Mouse (Mus musculus) limb, embryonic 10.5 days (tissue): Measurements from ENCODE around the gene Itgb1bp1. TPM values are rescaled to one million over a fixed set of nuclear protein-coding genes. Genes with fewer than 3 reads are reported as not detected.

Experiments
- DNase-seq: peaks from one replicate; pipeline ENCODE4 v3.0.0-alpha.2; 2017; ENCODE audit warnings: low spot score
- H3K27ac ChIP-seq: fragments of 300-500 bp; sonication (generic); 2 replicates; pipeline ENCODE4 v1.5.1; 2016; ENCODE audit warnings: mild to moderate bottlenecking
- H3K27me3 ChIP-seq: fragments of 300-500 bp; sonication (generic); 2 replicates; pipeline ENCODE4 v1.6.1; 2016; ENCODE audit warnings: low read depth, mild to moderate bottlenecking; ENCODE audit not compliant: poor library complexity, severe bottlenecking
- H3K36me3 ChIP-seq: fragments of 300-500 bp; sonication (generic); 2 replicates; pipeline ENCODE4 v1.6.1; 2016; ENCODE audit warnings: mild to moderate bottlenecking, moderate library complexity
- H3K4me1 ChIP-seq: fragments of 300-500 bp; sonication (generic); 2 replicates; pipeline ENCODE4 v1.6.1; 2016
- H3K4me3 ChIP-seq: fragments of 300-500 bp; sonication (generic); 2 replicates; pipeline ENCODE4 v1.5.1; 2016; ENCODE audit warnings: mild to moderate bottlenecking, moderate library complexity
- H3K9me3 ChIP-seq: fragments of 300-500 bp; sonication (generic); replicated peaks from 2 replicates; pipeline ENCODE4 v1.6.1; 2016; ENCODE audit warnings: mild to moderate bottlenecking
- WGBS: fragments of 180-500 bp; shearing (Covaris S2); methylation state at CpG from one replicate; pipeline ENCODE4 v1.1.7; 2016; 5-methylcytosine and 5-hydroxymethylcytosine counted together
- polyA plus RNA-seq: library from polyadenylated mRNA; unstranded; fragments of >200 nt; fragmentation: Nextera tagmentation; extraction: Ambion mirVana; gene quantifications from 2 replicates; pipeline ENCODE4 v1.2.1, GENCODE M21; 2016

Gene Itgb1bp1
- polyA plus RNA-seq, 1 experiment from 2014 or later: 43.4 TPM

- 91% methylated on average over 5 of the region's 5 CpGs for WGBS
- Histone ChIP-seq H3K4me1 (no peaks in the 10 kb centered on the region), H3K4me3 (no peak overlapping the region), H3K9me3 (no peaks in the 10 kb centered on the region), H3K27me3 (no peaks in the 10 kb centered on the region), H3K27ac (no peak overlapping the region), H3K36me3 (peaks cover 99% of the 10 kb centered on the region)
- DNase-seq: no peak
Measured at GRCm38 (mm10) chr12:21264241-21264640, 21.8 kb downstream of the Itgb1bp1 start.

- Histone ChIP-seq H3K4me1 (no peaks in the 10 kb centered on the region), H3K36me3 (peaks cover 99% of the 10 kb centered on the region), H3K9me3 (no peaks in the 10 kb centered on the region), H3K27ac (no peak overlapping the region), H3K4me3 (no peak overlapping the region), H3K27me3 (no peaks in the 10 kb centered on the region)
- no peak for DNase-seq
- WGBS: 95% methylated on average over 5 of the region's 5 CpGs
Measured at GRCm38 (mm10) chr12:21263256-21263655, 22.8 kb downstream of the Itgb1bp1 start.

GRCm38 (mm10) chr12:21261521-21261920, 24.6 kb downstream of the Itgb1bp1 start:
- no peaks in the 10 kb centered on the region for H3K4me1 ChIP-seq
- H3K27me3 ChIP-seq: no peaks in the 10 kb centered on the region
- H3K4me3 ChIP-seq: no peak overlapping the region
- 91% methylated on average over 4 of the region's 4 CpGs for WGBS
- H3K27ac ChIP-seq: no peak overlapping the region
- H3K9me3 ChIP-seq: no peaks in the 10 kb centered on the region
- H3K36me3 ChIP-seq: peaks cover 99% of the 10 kb centered on the region
- no peak for DNase-seq

DNA sequence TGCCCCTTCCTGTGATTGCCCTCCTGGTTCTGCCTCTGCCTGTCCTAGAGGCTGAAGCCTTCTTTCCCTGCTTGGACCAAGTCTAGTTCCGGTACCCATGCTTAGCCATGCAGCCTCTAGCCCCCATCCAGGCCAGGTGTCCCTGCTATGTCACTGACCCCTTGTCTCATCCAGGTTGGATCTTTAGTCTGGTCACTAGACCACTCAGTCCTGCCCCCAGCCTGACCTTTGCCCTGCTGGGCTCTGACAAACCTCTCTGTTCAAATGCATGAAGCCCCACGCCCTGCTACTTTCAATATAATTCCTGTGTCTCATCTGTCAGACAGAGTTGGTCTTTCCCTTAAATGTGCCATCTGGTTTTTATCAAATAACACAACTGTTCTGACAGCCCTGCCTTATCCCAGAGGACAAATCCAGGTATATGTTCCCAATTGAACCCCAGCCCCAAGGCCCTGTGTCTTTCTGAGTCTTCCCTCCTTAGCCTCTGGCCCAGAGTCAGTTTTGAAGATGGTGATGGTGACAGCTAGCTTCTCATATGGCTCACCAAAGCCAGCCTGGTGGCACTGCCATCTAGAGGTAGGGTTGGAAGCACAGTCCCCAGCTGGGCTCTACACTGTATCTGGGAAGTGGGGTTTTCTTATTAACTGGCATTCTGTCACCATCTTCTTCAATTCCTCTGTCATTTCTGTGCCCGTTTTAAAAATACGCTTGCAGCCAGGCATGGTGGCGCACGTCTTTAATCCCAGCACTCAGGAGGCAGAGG, 25.4 kb downstream of the Itgb1bp1 start:
- Histone ChIP-seq H3K27ac (no peak overlapping the region), H3K36me3 (peaks cover 99% of the 10 kb centered on the region), H3K4me1 (no peaks in the 10 kb centered on the region), H3K9me3 (no peaks in the 10 kb centered on the region), H3K4me3 (no peak overlapping the region), H3K27me3 (no peaks in the 10 kb centered on the region)
- WGBS: 88% methylated on average over 6 of the region's 6 CpGs
- DNase-seq: no peak

- DNase-seq: no peak
- Histone ChIP-seq H3K9me3 (no peaks in the 10 kb centered on the region), H3K27me3 (no peaks in the 10 kb centered on the region), H3K27ac (no peak overlapping the region), H3K4me1 (no peaks in the 10 kb centered on the region), H3K36me3 (peaks cover 99% of the 10 kb centered on the region), H3K4me3 (no peak overlapping the region)
- WGBS: 86% methylated on average over 7 of the region's 7 CpGs
Measured at GRCm38 (mm10) chr12:21247711-21248392, 38.2 kb downstream of the Itgb1bp1 start.

DNA sequence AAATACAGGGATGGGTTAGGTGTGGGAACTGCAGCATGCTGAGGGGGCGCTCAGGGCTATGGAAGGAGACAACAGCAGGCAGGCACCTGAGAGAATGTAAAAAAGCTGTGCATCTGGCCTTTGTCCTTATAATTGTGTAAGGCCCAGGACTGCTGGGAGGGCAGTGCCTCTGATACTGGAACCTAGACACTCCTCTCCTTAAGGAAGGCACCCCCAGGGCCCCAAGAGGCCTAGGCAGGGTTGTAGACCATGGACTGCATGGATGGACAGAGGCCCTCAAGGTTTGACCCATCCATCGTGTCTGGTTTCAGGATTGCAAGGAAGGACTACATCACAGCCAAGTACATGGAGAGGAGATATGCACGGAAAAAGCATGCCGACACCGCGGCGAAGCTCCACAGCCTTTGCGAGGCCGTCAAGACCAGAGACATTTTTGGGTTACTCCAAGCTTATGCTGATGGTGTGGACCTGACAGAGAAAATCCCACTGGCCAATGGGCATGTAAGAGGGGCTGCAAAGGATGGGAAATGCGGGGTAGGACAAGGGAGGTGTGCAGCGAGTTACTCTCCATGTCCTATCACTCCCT, 41.6 kb downstream of the Itgb1bp1 start:
- no peak overlapping the region for H3K27ac ChIP-seq
- no peaks in the 10 kb centered on the region for H3K27me3 ChIP-seq
- 97% methylated on average over 11 of the region's 11 CpGs for WGBS
- no peaks in the 10 kb centered on the region for H3K4me1 ChIP-seq
- no peak overlapping the region for H3K4me3 ChIP-seq
- H3K9me3 ChIP-seq: no peaks in the 10 kb centered on the region
- DNase-seq: no peak
- H3K36me3 ChIP-seq: peaks cover 91% of the 10 kb centered on the region

DNA sequence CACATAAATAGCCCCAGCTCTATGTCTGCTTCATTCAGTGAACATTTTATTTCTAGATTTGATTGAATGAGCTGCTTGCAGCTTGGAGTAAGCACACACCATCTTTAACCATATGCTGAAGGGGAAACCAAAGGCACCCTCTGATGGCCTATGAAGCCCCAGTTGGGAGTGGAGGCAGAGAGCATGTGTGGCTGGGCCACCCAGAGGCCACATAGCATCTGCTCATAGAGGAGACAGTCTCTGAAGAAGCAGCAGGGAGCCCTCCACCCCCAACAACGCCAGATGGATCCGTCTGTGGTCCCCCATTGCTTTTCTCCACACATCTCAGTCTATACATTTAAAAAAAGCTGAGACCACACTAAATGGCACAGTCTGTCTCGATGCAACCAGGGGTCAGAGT, 44.1 kb downstream of the Itgb1bp1 start:
- no peak overlapping the region for H3K27ac ChIP-seq
- WGBS: 88% methylated on average over 3 of the region's 3 CpGs
- H3K4me1 ChIP-seq: no peaks in the 10 kb centered on the region
- DNase-seq: no peak
- no peak overlapping the region for H3K4me3 ChIP-seq
- no peaks in the 10 kb centered on the region for H3K9me3 ChIP-seq
- H3K27me3 ChIP-seq: no peaks in the 10 kb centered on the region
- H3K36me3 ChIP-seq: peaks cover 92% of the 10 kb centered on the region

GRCm38 (mm10) chr12:21234560-21234959, 51.5 kb downstream of the Itgb1bp1 start:
- DNase-seq: no peak

DNA sequence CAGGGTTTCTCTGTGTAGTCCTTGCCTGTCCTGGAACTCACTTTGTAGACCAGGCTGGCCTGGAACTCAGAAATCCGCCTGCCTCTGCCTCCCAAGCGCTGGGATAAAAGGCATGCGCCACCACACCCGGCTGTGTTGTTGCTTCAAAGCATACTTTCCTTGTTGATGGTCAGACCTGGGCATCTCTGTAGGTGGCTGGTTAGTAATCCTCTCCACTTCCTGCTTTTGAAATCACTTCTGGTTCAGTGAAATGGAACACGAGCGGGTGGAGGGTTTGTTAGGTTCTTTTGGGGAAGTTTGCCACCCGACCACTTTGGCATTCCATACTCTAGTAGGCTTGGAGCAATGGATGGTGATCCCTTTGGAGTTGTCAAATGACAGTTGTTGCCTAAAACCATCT, 52.4 kb downstream of the Itgb1bp1 start:
- Histone ChIP-seq H3K9me3 (no peaks in the 10 kb centered on the region), H3K27me3 (no peaks in the 10 kb centered on the region), H3K4me1 (no peaks in the 10 kb centered on the region), H3K27ac (no peak overlapping the region), H3K4me3 (no peak overlapping the region), H3K36me3 (peaks cover 100% of the 10 kb centered on the region)
- no peak for DNase-seq
- WGBS: 94% methylated on average over 7 of the region's 7 CpGs

More at GRCm38 (mm10) chr12:21234560-21234959, 51.5 kb downstream of the Itgb1bp1 start:
- no peak overlapping the region for H3K4me3 ChIP-seq
- peaks cover 100% of the 10 kb centered on the region for H3K36me3 ChIP-seq
- H3K9me3 ChIP-seq: no peaks in the 10 kb centered on the region
- no peaks in the 10 kb centered on the region for H3K27me3 ChIP-seq
- H3K27ac ChIP-seq: no peak overlapping the region
- 89% methylated on average over 2 of the region's 2 CpGs for WGBS
- no peaks in the 10 kb centered on the region for H3K4me1 ChIP-seq

DNA sequence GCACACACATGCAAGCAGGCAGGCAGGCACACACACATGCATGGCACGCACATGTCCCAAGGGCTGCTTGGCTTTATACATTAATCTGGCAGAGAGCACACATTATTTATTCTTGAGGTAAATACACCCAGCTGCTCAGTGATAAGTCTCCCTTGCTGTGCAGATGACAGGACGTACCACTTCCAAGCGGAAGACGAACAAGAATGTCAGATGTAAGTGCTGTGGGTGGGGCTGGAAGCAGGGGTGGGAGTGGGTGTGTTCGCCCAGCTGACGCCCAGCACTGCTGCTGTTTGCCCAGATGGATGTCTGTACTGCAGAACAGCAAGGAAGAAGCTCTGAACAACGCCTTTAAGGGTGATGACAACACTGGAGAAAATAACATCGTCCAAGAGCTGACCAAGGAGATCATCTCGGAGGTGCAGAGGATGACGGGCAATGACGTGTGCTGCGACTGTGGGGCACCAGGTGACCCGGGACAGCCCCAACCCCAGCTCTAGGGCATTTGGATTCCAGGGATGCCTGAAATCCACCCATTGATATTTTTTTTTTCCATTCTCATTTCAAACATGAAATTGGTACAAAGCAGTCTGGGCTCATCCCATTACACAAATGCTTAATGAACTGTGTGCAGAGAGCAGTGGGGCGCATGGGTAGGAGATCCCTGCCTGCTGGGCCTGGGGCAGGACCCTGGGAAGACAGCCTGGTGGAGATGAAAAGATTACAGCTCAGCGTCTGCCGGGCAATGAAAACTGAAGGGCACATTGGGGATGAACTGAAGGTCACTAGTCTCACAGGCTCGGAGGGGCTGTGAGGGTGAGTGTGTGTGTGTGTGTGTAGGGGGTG, 56.8 kb downstream of the Itgb1bp1 start:
- Histone ChIP-seq H3K9me3 (no peaks in the 10 kb centered on the region), H3K27ac (no peak overlapping the region), H3K27me3 (no peaks in the 10 kb centered on the region), H3K4me3 (no peak overlapping the region), H3K4me1 (no peaks in the 10 kb centered on the region), H3K36me3 (peaks cover 80% of the 10 kb centered on the region)
- DNase-seq: no peak
- WGBS: 89% methylated on average over 17 of the region's 17 CpGs

DNA sequence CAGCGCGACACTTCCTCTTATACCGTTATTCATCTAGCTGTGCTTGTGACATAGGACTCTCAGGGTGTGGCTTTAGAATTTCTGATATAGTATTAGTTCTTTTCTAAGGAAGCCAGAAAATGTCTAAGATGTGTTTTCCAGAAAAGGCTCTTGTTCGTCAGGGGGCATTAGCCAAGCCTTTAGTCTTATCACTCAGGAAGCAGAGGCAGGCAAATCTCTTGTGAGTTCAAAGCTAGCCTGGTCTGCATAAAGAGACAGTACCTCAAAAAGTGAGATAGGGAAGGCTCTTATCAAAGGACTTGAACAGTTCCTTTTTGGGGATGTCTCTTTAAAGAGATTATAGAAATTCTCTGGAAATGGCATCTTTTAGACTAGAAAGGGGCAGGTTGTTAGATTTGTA, 57.4 kb downstream of the Itgb1bp1 start:
- WGBS: 98% methylated on average over 4 of the region's 4 CpGs
- no peaks in the 10 kb centered on the region for H3K4me1 ChIP-seq
- no peak overlapping the region for H3K27ac ChIP-seq
- H3K4me3 ChIP-seq: no peak overlapping the region
- peaks cover 80% of the 10 kb centered on the region for H3K36me3 ChIP-seq
- no peaks in the 10 kb centered on the region for H3K27me3 ChIP-seq
- DNase-seq: no peak
- no peaks in the 10 kb centered on the region for H3K9me3 ChIP-seq

DNA sequence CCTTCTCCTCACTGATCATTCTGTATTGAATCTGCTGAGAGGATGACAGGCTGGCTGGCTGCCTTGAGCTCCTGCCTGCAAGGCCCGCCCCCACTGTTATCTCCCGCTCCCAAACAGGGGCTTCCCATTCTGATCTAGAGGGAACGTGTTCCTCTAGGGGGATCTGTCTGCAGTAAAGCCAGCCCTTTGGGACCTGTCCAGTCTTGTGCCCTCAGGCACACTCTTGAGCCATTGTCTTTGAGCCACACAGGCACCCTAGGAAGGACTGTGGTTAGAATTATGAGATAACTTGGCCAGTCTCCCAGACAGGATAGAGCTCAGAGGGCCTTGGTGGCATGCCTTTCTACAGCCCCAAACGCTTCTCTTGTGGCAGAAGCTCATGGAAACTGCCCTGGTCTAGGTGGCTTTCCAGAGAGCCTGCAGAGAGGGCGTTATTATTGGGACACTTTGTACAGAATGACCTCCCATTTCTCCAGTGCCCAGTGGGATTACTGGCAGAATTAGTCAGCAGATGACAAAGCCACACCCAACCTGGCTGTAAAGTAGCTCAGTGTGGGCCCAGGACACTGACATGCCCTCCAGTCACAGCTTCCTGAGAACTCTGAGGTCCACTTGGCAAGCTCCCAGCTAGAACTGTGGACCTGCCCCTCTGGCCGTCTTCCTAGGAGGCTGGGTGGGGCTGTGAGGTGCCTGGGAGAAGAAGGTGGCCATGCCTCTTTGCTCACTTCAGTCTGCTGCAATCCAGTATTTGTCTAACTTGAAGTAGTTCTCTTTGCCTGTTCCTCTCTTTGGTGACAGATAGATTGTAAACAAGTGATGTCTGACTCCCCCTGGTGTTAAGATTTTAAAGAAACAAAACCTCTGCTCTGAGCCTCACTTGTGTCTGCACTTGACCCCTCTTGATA, 58.8 kb downstream of the Itgb1bp1 start:
- Histone ChIP-seq H3K4me3 (no peak overlapping the region), H3K4me1 (no peaks in the 10 kb centered on the region), H3K27me3 (no peaks in the 10 kb centered on the region), H3K9me3 (no peaks in the 10 kb centered on the region), H3K36me3 (peaks cover 76% of the 10 kb centered on the region), H3K27ac (no peak overlapping the region)
- 53% methylated on average over 6 of the region's 6 CpGs for WGBS
- DNase-seq: no peak
